Mouse (Mus musculus): ENCODE results near the gene Rexo5.

- TF ChIP-seq CTCF (IDR thresholded peaks at IDR 0.05; ENCODE audit: borderline replicate concordance, extremely low read depth, insufficient read depth, insufficient read length) (no peak), POLR2A (IDR thresholded peaks at IDR 0.05; ENCODE audit: borderline replicate concordance, extremely low read depth, insufficient read depth, insufficient read length, poor library complexity, severe bottlenecking) (0 out of 2 replicates have a peak, but pooled peaks have one; percentile 0)
These were observed 439 bp downstream of the Rexo5 start for GRCm38 (mm10) chr7:119794251-119794638.
